Mouse (Mus musculus) G1E-ER4 (cell line): Measurements from ENCODE around the gene Tmeff1. TPM values are rescaled to one million over a fixed set of nuclear protein-coding genes. Genes with fewer than 3 reads are reported as not detected.

Experiments
- GATA1 ChIP-seq: IDR thresholded peaks from one replicate; pipeline ENCODE4 v1.8.0; 2012; ENCODE audit warnings: low read length, inconsistent platforms
- polyA plus RNA-seq: library from polyadenylated mRNA; stranded (reverse); fragments of >175 nt; gene quantifications from 2 replicates; pipeline ENCODE4 v1.2.3, GENCODE M21; 2012

The Tmeff1 gene
- polyA plus RNA-seq, 1 experiment = not detected

DNA sequence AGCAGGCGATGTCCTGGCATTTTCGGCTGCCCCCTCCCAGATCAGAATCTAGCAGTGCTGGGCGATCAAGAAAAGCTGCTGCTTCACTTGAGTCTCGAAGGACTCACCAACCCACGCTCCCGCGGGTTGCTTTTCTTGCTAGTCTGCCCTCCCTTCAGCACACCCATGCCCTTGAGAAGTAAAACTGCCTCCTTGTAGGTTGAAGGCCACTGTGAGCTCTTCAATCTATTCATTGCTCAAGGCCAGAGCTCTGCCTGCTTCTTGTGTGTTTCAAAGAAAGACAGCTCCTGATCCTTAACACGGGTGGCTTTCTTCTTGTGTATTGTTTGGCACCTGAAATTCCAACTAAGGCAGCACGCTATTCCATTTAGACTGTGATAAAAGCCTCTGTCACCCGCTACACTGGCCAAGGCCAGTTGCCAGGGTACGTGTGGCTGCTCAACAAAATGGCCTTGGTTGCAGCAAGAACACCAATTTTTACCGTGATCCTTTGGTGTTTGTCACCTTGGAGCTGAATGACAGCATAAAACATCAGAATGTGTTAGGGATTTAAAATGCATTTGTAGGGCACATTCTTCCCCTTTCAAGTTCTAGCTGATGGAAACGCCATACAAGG is 91.7 kb downstream of the Tmeff1 start:
- no peak for TF ChIP-seq GATA1

GRCm38 (mm10) chr4:48677276-48677675 is 92.3 kb downstream of the Tmeff1 start:
- TF ChIP-seq GATA1 = no peak

DNA sequence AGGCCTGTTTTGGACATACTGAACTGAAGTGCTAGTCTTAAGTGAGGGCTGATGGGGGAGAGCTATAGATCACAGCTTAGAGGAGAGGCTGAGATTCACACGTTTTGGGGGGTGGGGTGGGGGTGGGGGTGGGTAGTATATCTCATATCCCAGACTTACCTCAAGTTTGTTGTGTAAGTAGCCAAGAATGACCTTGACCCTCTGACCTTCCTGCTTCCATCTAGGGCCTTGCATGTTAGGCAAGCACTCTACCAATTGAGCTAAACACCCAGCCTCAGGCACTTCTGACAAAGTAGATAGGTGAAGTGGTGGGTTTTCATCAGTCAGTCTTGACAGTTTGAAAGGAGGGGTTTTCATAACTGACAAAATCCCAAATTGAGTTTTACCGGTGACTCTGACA is 92.8 kb downstream of the Tmeff1 start:
- TF ChIP-seq GATA1 = no peak

DNA sequence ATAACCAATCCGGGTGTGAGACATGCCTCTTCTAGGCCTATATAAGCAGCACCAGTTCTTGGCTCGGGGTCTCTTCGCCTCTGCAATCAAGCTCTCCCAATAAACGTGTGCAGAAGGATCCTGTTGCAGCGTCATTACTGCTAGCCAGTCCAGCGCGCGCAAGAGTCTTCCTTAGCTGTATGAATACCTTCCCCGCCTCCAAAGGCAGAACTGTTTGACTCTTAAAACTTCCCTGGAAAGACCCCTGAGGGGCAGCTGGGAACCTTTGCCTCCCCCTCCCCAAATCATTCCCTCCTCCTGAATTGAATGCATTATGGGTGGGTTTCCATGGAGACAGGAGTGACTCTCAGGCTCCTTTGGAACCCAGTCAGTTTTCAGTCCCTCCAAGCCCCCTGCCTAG is 93.8 kb downstream of the Tmeff1 start:
- no peak for TF ChIP-seq GATA1

DNA sequence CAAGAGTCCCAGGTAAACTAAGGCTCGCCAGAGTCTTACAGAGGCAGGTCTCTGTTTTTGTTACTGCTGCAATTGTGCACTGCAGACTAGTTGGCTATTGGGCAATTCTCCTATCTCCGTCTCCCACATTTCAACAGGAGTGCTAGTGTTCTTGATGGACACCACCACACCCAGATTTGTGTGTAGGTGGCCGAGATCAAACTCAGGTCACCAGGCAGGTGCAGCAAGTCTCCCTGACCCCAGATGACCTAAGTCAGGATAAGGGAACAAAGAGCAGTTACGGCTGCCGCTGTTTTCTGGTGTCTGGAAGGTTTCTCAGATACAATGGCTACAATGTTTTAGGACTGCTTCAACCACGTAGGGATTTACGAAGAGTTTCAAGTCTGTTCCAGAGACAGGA is 95.2 kb downstream of the Tmeff1 start:
- no peak for TF ChIP-seq GATA1

DNA sequence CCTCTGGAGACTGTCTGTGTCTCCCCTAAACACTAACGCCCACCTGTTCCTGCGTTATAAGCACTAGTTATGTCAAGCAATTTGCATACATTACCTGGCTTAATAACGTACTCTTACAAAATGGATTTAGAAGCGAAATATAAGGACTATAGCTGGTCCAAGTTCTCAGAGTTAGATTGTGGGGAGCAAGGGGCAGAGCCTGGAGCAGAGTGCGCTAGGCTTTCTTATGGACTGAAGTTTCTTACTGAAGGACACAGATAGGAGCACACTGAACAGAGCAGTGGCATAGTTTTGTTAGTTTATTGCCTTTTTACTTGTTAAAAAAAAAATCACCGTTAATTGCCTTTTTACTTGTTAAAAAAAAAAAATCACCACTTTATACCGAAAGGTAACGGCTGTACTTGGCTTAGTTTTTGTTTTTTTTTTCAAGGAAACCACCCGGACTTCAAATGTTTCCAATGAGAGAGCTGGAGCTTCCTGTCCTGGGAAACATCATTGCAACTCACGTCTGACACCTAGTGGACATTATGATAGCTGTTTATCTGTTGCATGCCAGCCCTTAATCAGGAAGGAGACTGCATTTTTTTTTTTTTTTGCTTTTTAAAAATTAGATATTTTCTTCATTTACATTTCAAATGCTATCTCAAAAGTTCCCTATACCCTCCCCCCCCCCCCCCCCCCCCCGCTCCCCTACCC is 95.8 kb downstream of the Tmeff1 start:
- no peak for TF ChIP-seq GATA1

DNA sequence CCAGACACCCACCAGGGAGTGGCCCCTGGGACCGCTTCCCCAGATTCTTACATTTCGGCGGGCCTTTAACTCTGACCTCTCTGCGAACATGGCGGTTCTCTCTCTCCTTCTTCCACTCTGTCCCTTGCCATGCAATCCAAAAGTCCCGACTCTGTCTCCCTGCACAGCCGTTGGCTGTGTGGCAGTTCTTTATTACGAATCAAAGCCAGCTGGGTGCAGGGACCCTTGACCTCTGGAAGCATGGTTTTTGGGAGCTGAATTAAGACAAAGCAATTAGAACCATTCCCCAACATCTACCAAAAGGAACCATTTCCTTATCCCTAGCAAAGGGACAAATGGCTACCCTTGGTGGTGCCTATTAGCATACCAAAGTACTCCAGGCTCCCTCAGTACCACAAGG is 98.2 kb downstream of the Tmeff1 start:
- TF ChIP-seq GATA1 = no peak

DNA sequence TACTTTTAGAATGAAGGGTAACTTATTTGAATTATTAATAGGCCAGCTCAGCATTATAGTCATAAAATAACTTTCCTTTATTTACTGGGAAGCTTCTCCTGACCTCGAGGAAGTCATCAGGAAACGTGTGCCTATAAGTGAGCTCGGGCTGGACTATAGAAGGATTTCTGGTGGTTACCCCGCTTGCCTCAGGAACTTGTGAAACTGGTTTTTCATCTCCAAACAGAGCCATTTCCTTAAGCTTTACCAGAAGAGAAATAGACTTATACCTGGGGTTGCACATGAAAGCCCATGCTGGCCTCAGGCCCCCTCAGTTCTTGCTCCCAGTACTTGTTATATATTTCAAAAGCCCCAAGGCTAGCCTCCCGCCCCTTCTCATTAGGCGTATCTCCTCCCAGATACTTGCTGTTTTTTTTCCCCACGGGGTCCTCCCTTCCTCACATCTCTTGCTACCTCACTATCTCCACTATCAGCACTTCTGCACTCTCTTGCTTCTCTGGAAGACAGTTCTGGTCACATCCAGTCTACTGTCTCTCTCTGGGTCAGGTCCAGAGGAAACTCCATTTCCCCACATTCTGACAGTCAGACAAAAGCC is 99.7 kb downstream of the Tmeff1 start:
- TF ChIP-seq GATA1 = no peak

DNA sequence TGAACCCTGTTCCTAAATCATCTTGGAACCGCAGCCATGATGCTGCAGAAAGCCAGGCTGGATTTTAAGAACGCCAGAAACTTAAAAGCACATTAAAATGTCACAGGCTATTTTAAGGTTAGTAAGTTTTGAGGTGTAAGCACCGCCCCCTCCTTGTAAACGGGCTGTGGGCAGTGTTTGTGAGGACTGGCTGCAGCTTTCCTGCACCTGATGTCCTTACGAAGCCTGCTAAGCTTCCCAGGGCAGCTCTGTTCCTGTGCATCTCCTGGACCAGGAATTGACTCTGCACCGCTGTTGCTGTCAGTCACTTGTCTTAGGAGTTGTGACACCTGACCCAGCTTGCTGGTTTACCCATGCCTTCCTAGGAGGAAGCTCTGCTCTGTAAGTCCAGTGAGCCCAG is 103.2 kb downstream of the Tmeff1 start:
- TF ChIP-seq GATA1 = no peak

- no peak for TF ChIP-seq GATA1
These were observed 105.7 kb downstream of the Tmeff1 start for GRCm38 (mm10) chr4:48690640-48691039.

DNA sequence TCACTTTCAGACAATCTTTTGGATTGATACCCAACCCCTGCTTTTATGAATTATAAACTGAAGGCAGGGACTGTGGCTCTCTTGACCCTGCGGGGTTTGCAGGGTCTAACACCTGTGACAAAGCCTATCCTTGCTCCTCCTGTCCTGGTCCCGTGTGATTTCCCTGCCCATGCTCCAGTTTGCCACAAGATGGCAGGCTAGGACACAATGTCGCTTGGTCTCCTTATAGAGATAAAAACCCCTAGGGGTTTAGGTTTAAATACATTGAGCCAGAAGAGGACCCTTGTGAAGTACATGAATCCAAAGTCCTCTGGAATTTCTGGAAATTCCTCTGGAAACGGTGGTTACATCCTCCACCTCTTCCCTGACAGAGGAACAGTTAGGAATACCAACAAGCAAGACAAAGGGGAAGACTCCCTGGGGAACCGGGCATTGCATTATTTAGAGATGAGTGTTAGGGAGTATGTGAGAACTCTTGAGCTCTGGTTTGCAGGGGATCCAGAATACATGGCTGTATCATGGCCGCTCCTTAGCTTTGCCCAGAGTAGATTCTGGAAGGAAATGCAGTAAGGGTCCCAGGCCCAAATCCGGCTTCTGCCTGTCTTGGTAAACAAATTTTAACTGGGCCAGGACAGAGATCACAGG is 106.9 kb downstream of the Tmeff1 start:
- no peak for TF ChIP-seq GATA1

GRCm38 (mm10) chr4:48692736-48693292 is 107.8 kb downstream of the Tmeff1 start:
- no peak for TF ChIP-seq GATA1

GRCm38 (mm10) chr4:48696706-48697105 is 111.7 kb downstream of the Tmeff1 start:
- no peak for TF ChIP-seq GATA1

GRCm38 (mm10) chr4:48697302-48697701 is 112.3 kb downstream of the Tmeff1 start:
- TF ChIP-seq GATA1 = no peak

Other genes with a start within 250 kb of the Tmeff1 start
- 17.4 and 26.5 TPM in 2 replicates for gene Tex10, start 111.7 kb upstream of the Tmeff1 start, polyA plus RNA-seq
- gene Msantd3, start 45.2 kb upstream of the Tmeff1 start, polyA plus RNA-seq = not detected in 2 replicates
- not detected in 2 replicates for gene Cavin4, start 78.3 kb downstream of the Tmeff1 start, polyA plus RNA-seq